Mouse (Mus musculus) hindbrain, embryonic 11.5 days (tissue): ENCODE results near the gene Zfp697. TPM values are rescaled to one million over a fixed set of nuclear protein-coding genes. Genes with fewer than 3 reads are reported as not detected.
"Not testable (repeated sequence)": the region's sequence is repeated elsewhere in the genome, so short reads cannot be mapped to it uniquely, and the experiment has no call there.

ENCODE experiments used
- ATAC-seq: fragments of 200-750 bp; cut with Nextera tagmentation; 2 replicates; pipeline ENCODE4 v1.8.0; 2017; ENCODE audit warnings: mild to moderate bottlenecking, moderate TSS enrichment, moderate library complexity; ENCODE audit not compliant: low FRiP score
- DNase-seq: peaks from one replicate; pipeline ENCODE4 v3.0.0-alpha.2; 2015; ENCODE audit warnings: low spot score
- H3K27ac ChIP-seq: fragments of 300-500 bp; sonication (generic); 2 replicates; pipeline ENCODE4 v1.5.1; 2014; ENCODE audit warnings: mild to moderate bottlenecking, low read depth, low read length
- H3K27me3 ChIP-seq: fragments of 300-500 bp; sonication (generic); 2 replicates; pipeline ENCODE4 v1.6.1; 2014; ENCODE audit warnings: mild to moderate bottlenecking, low read length, moderate library complexity, mixed read lengths; ENCODE audit not compliant: control insufficient read depth, insufficient read depth
- H3K36me3 ChIP-seq: fragments of 300-500 bp; sonication (generic); 2 replicates; pipeline ENCODE4 v1.6.1; 2014; ENCODE audit warnings: mild to moderate bottlenecking, low read length, moderate library complexity, mixed read lengths; ENCODE audit not compliant: control insufficient read depth, insufficient read depth
- H3K4me1 ChIP-seq: fragments of 300-500 bp; sonication (generic); replicated peaks from 2 replicates; pipeline ENCODE4 v1.6.1; 2014; ENCODE audit warnings: low read length, mixed read lengths; ENCODE audit not compliant: control insufficient read depth, insufficient read depth
- H3K4me2 ChIP-seq: fragments of 300-500 bp; sonication (generic); replicated peaks from 2 replicates; pipeline ENCODE4 v1.6.1; 2014; ENCODE audit warnings: mild to moderate bottlenecking, low read depth, low read length
- H3K4me3 ChIP-seq: fragments of 300-500 bp; sonication (generic); 2 replicates; pipeline ENCODE4 v1.5.1; 2014; ENCODE audit warnings: low read depth, low read length
- H3K9ac ChIP-seq: fragments of 300-500 bp; sonication (generic); 2 replicates; pipeline ENCODE4 v1.6.1; 2014; ENCODE audit warnings: low read depth, low read length
- H3K9me3 ChIP-seq: fragments of 300-500 bp; sonication (generic); 2 replicates; pipeline ENCODE4 v1.6.1; 2016; ENCODE audit warnings: low read length; ENCODE audit not compliant: control insufficient read depth
- WGBS: fragments of 180-500 bp; shearing (Covaris S2); extraction: QIAGEN DNeasy Blood & Tissue Kit; methylation state at CpG from one replicate; pipeline ENCODE4 v1.1.7; 2014; 5-methylcytosine and 5-hydroxymethylcytosine counted together
- polyA plus RNA-seq: library from polyadenylated mRNA; unstranded; fragments of >200 nt; fragmentation: Nextera tagmentation; extraction: Ambion mirVana; gene quantifications from 2 replicates; pipeline ENCODE4 v1.2.1, GENCODE M21; 2014

Gene Zfp697
- polyA plus RNA-seq, 1 experiment from 2014 or later, result 15.5 TPM

DNA sequence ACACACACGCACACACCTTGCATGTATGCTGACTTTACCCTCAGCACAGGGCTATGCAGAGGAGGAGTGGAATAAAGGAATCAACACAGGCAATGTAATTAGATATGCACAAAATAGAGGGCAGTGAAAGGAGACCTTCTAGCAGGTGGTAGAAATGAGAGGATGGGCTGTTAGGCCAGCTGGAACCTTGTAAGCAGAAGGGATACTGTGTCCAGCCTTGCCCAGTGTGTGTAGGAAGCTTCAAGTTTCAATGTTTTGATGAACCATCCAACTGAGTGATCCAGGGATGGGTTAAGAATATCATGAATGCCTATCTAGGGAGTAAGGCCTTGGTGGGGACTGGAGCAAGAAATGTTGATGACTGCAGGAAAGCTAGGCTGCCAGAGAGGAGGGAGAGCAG lies 166.2 kb downstream of the Zfp697 start:
- not testable (repeated sequence) for H3K36me3 ChIP-seq, H3K4me3 ChIP-seq, H3K27ac ChIP-seq, DNase-seq, H3K9me3 ChIP-seq, H3K9ac ChIP-seq, H3K4me2 ChIP-seq, H3K4me1 ChIP-seq, ATAC-seq, H3K27me3 ChIP-seq
- no CpG with 5 or more reads among the region's 1 CpGs for WGBS

DNA sequence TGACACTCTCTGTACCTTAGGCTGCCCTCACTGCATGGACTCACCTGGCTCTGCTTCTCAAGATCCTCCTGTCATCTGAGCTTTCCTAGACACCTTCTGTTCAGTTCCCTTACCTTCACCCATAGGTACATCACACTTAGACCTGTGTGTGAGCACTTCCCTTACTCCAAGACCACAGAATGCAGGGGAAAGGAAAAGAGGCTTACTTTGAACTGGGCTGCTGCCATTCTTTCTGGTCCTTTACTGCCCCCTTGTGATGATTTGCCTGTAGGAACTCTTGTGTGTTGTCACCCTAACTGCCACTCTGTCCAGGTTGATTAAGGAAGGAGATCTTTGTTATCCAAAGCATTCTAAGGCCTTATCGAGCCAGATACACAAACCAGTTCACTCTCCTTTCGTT lies 168.0 kb downstream of the Zfp697 start:
- not testable (repeated sequence) for H3K9me3 ChIP-seq, H3K9ac ChIP-seq, H3K4me1 ChIP-seq, ATAC-seq, DNase-seq, H3K36me3 ChIP-seq, H3K27me3 ChIP-seq, H3K4me3 ChIP-seq, H3K4me2 ChIP-seq, H3K27ac ChIP-seq
- no CpG with 5 or more reads among the region's 2 CpGs for WGBS

DNA sequence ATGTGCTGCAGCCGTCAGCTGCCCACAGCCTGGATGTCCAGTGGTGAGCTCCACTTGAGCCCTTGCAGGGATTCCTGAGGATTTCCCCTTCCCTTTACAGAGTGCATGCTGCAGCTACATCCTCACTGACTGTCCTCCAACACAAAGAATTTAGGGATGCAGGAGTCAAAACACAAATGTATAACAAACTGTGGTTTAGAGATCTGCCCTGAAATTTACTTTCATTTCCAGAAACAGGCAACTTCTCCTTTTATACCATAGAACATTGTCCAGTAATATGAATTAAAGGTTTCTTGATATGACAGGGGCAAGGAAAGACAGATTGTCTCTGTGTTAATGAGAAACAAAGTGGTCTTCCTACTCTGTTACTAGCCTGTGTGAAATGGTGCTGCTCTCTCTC lies 168.6 kb downstream of the Zfp697 start:
- DNase-seq, H3K27me3 ChIP-seq, H3K4me1 ChIP-seq, H3K36me3 ChIP-seq, H3K4me2 ChIP-seq, H3K4me3 ChIP-seq, H3K9ac ChIP-seq, ATAC-seq, H3K27ac ChIP-seq, H3K9me3 ChIP-seq: not testable (repeated sequence)
- no CpG with 5 or more reads among the region's 1 CpGs for WGBS

DNA sequence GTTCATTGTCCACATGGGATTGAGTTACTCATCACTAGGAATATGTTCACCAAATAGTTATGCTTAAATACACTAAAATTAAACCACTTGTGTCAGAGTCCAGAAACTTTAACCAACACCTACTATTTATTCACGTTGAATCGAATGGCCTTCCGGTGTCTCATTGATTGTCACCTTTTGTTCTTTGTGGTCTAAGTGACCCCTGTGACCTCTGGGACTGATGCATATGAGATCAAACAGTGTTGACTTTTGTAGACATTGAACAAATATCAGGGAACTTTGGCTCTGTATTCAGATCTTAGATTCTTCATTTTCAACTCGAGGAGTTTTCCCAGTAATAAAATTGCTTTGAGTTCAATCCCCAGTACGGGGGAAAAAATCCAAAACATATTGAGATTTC lies 178.4 kb downstream of the Zfp697 start:
- H3K4me3 ChIP-seq, ATAC-seq, DNase-seq, H3K4me2 ChIP-seq, H3K27me3 ChIP-seq, H3K4me1 ChIP-seq, H3K27ac ChIP-seq, H3K36me3 ChIP-seq, H3K9me3 ChIP-seq, H3K9ac ChIP-seq: not testable (repeated sequence)
- WGBS, result no CpG with 5 or more reads among the region's 5 CpGs

DNA sequence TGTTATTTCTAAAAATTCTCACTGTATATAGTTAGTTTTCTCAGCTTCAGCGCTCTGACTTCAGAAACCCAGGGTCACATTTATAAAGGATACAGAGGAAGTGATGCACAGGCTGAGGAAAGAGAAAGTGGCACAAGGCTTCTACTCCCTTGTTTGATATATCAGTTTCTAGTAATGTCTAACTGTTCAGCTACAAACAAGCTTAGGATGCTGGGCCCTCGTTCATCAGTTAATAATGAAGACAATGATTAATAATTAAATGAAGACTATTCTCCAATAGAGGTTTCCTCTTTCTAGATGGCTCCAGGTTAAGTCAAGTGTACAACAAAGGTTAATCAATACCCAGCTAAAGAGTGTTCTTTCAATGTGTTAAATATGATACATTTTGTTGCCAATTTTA lies 181.6 kb downstream of the Zfp697 start:
- H3K9ac ChIP-seq, ATAC-seq, H3K27ac ChIP-seq, H3K4me3 ChIP-seq, DNase-seq, H3K4me2 ChIP-seq, H3K4me1 ChIP-seq, H3K9me3 ChIP-seq, H3K27me3 ChIP-seq, H3K36me3 ChIP-seq: not testable (repeated sequence)
- WGBS, result no CpG with 5 or more reads among the region's 2 CpGs

DNA sequence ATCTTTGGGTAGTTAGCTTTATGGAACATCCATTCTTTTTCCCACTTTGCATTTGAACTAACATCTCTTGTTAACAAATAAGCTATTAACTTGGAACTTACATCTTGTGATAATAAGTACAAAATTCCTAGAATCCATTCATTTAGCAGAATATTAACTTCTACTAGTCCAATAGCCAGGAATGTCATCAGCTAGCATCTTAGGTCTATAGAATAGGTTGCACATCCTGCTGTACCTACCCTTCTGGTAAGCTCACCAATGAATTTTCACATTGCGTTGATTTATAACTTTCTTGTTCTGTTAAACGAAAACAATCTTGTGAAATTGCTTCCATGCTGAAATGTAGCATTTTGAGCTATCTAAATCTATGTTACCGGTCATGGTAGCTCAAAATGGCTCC lies 182.6 kb downstream of the Zfp697 start:
- H3K4me3 ChIP-seq, H3K9me3 ChIP-seq, H3K27ac ChIP-seq, H3K36me3 ChIP-seq, H3K9ac ChIP-seq, ATAC-seq, H3K4me1 ChIP-seq, H3K4me2 ChIP-seq, DNase-seq, H3K27me3 ChIP-seq: not testable (repeated sequence)
- no CpG with 5 or more reads among the region's 3 CpGs for WGBS

DNA sequence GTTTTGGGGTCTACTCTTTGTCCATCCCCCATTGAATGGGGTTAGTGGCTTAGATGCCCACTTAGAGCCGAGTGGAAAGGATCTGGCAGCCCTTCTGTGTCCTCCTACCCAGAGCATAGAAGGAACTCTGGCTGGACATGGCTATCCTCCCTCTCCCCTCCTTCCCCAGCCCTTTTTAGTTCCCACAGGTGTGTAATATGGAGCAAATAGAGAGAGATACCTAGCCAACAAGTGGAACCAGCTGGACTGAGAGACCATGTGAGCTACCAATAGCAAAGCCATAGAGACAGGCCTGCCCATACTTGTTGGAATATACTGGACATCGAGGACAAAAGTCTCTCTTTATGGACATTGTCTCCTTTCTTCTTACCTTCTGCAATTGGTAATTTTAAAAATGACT lies 185.5 kb downstream of the Zfp697 start:
- not testable (repeated sequence) for H3K9ac ChIP-seq, H3K36me3 ChIP-seq, H3K27me3 ChIP-seq, DNase-seq, H3K9me3 ChIP-seq, ATAC-seq, H3K4me3 ChIP-seq, H3K4me1 ChIP-seq, H3K4me2 ChIP-seq, H3K27ac ChIP-seq
- 80% methylated on average over 2 of the region's 2 CpGs for WGBS

DNA sequence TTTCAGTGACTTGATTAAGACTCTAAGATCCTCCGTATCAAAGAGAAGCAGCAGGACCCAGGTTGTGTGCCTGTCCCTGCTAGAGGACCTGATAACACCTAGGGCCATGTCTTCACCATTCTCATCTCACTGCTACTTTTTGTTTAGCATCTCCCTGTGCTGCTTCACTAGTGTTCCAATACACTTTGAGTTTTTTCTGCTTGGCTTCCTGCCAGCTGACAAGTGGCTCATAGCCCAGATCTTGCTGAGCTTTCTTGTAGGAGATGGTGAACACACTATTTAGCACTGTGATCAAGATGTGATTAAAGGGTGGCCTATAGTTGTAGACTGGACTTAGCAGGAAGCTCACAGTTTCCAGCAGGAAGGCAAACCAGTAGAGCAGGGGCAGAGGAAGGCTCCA lies 198.8 kb downstream of the Zfp697 start:
- H3K27me3 ChIP-seq, ATAC-seq, H3K4me3 ChIP-seq, DNase-seq, H3K4me1 ChIP-seq, H3K9ac ChIP-seq, H3K9me3 ChIP-seq, H3K36me3 ChIP-seq, H3K27ac ChIP-seq, H3K4me2 ChIP-seq: not testable (repeated sequence)
- no CpG with 5 or more reads among the region's 1 CpGs for WGBS

DNA sequence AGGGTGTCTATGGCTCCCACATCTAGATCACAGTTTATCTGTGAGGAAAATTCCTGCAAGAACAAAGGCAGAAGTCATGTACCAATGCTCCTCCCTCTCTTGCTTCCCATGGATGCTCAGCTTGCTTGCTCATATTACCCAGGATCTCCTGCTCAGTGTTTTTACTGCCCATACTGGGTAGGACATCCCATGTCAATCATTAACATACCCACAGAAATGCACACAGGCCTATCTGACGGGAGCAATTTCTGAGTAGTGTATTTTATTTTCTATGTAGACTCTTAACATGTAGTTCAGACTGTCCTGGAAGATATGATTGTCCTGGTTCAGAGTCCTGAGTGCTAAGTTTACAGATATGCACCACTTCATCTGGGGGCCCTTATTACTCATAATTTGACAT lies 199.9 kb downstream of the Zfp697 start:
- not testable (repeated sequence) for H3K4me3 ChIP-seq, DNase-seq, H3K27me3 ChIP-seq, H3K9ac ChIP-seq, ATAC-seq, H3K4me1 ChIP-seq, H3K36me3 ChIP-seq, H3K27ac ChIP-seq, H3K9me3 ChIP-seq, H3K4me2 ChIP-seq
- no CpG with 5 or more reads among the region's 1 CpGs for WGBS
